Mouse (Mus musculus): ENCODE measurements around the gene Cyb561. TPM values are rescaled to one million over a fixed set of nuclear protein-coding genes. Genes with fewer than 3 reads are reported as not detected.

The Cyb561 gene
- polyA plus RNA-seq, 1 experiment, result 2.7 TPM

DNA sequence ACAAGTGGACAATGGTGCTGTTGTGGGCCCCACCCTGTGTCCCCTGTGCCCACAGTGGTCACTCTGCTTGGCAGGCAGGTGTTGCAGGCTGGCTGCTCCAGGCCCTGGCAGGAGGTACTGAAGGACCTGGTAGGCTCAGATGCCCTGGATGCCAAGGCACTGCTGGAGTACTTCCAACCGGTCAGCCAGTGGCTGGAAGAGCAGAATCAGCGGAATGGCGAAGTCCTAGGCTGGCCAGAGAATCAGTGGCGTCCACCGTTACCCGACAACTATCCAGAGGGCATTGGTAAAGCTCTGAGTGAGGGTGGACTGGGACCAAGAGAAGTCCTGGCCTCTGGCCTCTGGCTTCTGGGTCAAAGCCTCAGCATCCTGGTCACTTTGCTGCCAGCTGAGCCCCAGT lies 21.5 kb upstream of the Cyb561 start:
- Histone ChIP-seq H3K79me3 (ENCODE audit: low read depth) (no peaks in the 10 kb centered on the region), H3K79me2 (ENCODE audit: control insufficient read depth, insufficient read depth) (no peaks in the 10 kb centered on the region), H3ac (ENCODE audit: control insufficient read depth, insufficient read length, low read depth) (no peak overlapping the region), H3K27me3 (ENCODE audit: control insufficient read depth, insufficient read depth, insufficient read length) (peaks cover 17% of the 10 kb centered on the region), H3K4me3 (ENCODE audit: insufficient read depth, poor library complexity, severe bottlenecking) (no peak overlapping the region), H3K36me3 (ENCODE audit: control insufficient read depth, insufficient read depth) (no peaks in the 10 kb centered on the region)
- TF ChIP-seq MYOG (IDR thresholded peaks at IDR 0.05; ENCODE audit: control insufficient read depth, extremely low read depth, insufficient read length), result no peak
- no peak for TF ChIP-seq USF1 (IDR thresholded peaks at IDR 0.05; ENCODE audit: low read depth)
- TF ChIP-seq CTCF (IDR thresholded peaks at IDR 0.05; ENCODE audit: control insufficient read depth, insufficient read depth, insufficient read length), result no peak
- no peak for TF ChIP-seq MYOD1 (IDR thresholded peaks at IDR 0.05; ENCODE audit: control insufficient read depth, insufficient read length, low read depth)
- no peak for TF ChIP-seq MAX (IDR thresholded peaks at IDR 0.05)
- no peak for TF ChIP-seq CEBPB (IDR thresholded peaks at IDR 0.05; ENCODE audit: low read depth)
- TF ChIP-seq FOSL1 (IDR thresholded peaks at IDR 0.05; ENCODE audit: insufficient read depth, low read length, poor library complexity, severe bottlenecking), result no peak

DNA sequence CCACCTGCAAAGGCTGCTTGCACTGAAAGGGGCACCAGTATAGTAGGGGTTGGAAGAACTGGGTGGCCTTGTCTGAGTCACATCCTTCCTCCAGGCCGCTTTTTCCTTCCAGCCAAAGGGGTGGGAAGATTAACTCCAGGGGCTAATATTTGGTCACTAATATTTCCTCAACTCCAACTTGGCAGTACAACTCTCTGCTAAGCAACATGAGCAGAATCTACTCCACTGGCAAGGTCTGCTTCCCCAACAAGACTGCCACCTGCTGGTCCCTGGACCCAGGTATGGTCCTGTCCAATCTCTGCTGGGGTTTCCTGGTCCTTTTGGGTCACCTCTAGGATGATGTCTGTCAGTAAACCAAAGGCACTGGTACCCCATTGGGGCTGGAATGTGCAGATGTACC lies 16.4 kb upstream of the Cyb561 start:
- Histone ChIP-seq H3K79me2 (ENCODE audit: control insufficient read depth, insufficient read depth) (no peaks in the 10 kb centered on the region), H3K27me3 (ENCODE audit: control insufficient read depth, insufficient read depth, insufficient read length) (peaks cover 23% of the 10 kb centered on the region), H3K36me3 (ENCODE audit: control insufficient read depth, insufficient read depth) (no peaks in the 10 kb centered on the region), H3K4me3 (ENCODE audit: insufficient read depth, poor library complexity, severe bottlenecking) (no peak overlapping the region), H3K79me3 (ENCODE audit: low read depth) (no peaks in the 10 kb centered on the region), H3ac (ENCODE audit: control insufficient read depth, insufficient read length, low read depth) (no peak overlapping the region)
- TF ChIP-seq MYOD1 (IDR thresholded peaks at IDR 0.05; ENCODE audit: control insufficient read depth, insufficient read length, low read depth) (no peak), MAX (IDR thresholded peaks at IDR 0.05) (no peak)

DNA sequence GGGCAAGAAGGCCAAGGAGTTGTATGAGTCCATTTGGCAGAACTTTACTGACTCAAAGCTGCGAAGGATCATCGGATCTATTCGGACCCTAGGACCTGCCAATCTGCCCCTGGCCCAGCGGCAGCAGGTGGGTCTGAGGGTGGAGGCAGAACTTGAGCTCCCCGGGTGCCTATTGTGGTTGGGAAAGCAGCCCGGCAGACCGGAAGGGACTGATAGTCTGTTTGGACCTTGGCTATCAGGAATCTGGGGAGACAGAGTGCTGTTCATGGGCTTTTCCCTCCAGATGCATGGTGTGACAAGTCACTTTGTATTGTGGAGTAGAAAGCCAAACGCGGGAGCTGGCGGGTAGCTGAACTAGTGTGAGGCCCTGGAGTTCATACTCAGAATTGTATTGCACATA lies 15.8 kb upstream of the Cyb561 start:
- H3K27me3 ChIP-seq (ENCODE audit: control insufficient read depth, insufficient read depth, insufficient read length), result peaks cover 23% of the 10 kb centered on the region

DNA sequence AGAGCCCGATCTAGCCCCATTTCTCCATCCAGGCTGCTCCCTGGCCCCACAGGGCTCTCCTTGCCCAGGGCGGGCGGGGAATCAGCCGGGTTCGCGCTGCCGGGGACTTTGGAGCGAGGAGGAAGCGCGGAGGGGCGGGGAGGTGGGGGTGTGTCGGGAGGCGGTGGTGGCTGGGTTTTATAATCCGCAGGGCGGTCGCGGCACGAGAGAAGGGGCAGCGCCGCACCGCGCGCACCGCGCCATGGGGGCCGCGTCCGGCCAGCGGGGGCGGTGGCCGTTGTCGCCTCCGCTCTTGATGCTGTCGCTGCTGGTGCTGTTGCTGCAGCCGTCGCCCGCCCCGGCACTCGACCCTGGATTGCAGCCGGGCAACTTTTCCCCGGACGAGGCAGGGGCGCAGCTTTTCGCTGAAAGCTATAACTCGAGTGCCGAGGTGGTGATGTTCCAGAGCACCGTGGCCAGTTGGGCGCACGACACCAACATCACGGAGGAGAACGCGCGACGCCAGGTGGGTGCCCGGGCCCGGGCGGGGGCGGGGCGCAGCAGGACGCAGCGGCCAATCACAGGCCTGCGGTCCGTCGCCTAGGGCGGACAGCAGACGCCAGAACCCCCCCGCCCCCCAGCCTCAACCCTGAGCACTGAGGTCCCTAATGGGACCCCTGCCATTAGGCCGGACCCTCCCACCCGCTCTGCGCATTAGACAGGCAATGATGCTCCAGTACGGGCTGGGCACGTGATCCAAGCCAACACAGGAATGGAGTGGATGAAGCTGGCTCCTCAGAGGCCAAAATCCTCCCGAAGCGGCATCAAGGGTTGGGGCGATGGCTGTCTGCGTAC lies 14.8 kb upstream of the Cyb561 start, which contains the start of gene Ace:
Gene Ace, plus strand, starts transcription at position 205 of the 834 bp plus-strand sequence.
- Histone ChIP-seq H3K79me2 (ENCODE audit: control insufficient read depth, insufficient read depth) (no peaks in the 10 kb centered on the region), H3ac (ENCODE audit: control insufficient read depth, insufficient read length, low read depth) (peak within 1 kb of the TSS; percentile 67), H3K36me3 (ENCODE audit: control insufficient read depth, insufficient read depth) (no peaks in the 10 kb centered on the region), H3K79me3 (ENCODE audit: low read depth) (no peaks in the 10 kb centered on the region), H3K27me3 (ENCODE audit: control insufficient read depth, insufficient read depth, insufficient read length) (peaks cover 23% of the 10 kb centered on the region), H3K4me3 (ENCODE audit: insufficient read depth, poor library complexity, severe bottlenecking) (peak within 1 kb of the TSS; percentile 21)
- peak; percentile 69 for TF ChIP-seq USF1 (IDR thresholded peaks at IDR 0.05; ENCODE audit: low read depth)
- no peak for TF ChIP-seq CTCF (IDR thresholded peaks at IDR 0.05; ENCODE audit: control insufficient read depth, insufficient read depth, insufficient read length)

More for the DNA sequence above, 15.8 kb upstream of the Cyb561 start:
- Histone ChIP-seq H3K79me3 (ENCODE audit: low read depth) (no peaks in the 10 kb centered on the region), H3K36me3 (ENCODE audit: control insufficient read depth, insufficient read depth) (no peaks in the 10 kb centered on the region), H3ac (ENCODE audit: control insufficient read depth, insufficient read length, low read depth) (no peak overlapping the region), H3K4me3 (ENCODE audit: insufficient read depth, poor library complexity, severe bottlenecking) (no peak overlapping the region), H3K79me2 (ENCODE audit: control insufficient read depth, insufficient read depth) (no peaks in the 10 kb centered on the region)
- TF ChIP-seq MYOG (IDR thresholded peaks at IDR 0.05; ENCODE audit: control insufficient read depth, extremely low read depth, insufficient read length) (no peak), USF1 (IDR thresholded peaks at IDR 0.05; ENCODE audit: low read depth) (no peak), MYOD1 (IDR thresholded peaks at IDR 0.05; ENCODE audit: control insufficient read depth, insufficient read length, low read depth) (no peak), CEBPB (IDR thresholded peaks at IDR 0.05; ENCODE audit: low read depth) (no peak), MAX (IDR thresholded peaks at IDR 0.05) (no peak), FOSL1 (IDR thresholded peaks at IDR 0.05; ENCODE audit: insufficient read depth, low read length, poor library complexity, severe bottlenecking) (no peak), CTCF (IDR thresholded peaks at IDR 0.05; ENCODE audit: control insufficient read depth, insufficient read depth, insufficient read length) (no peak)

DNA sequence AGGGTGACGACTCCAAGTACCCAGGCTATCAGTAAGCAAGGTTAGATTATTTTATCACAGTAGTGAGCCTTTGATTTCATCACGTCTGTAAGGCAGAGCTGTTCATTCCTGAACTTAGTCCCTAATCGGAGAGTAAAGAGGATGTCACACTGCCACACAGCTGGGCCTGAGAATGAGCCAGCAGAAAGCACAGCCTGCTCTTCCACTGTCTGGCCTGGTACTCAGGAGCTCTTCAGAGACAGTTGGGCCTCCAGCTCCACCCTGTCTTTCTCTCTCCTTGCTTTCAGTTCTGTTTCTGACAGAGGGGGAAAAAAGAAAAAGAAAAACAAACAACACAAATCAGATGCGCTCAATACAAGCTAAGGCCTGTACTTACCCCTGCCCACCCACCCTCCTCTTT lies 13.2 kb upstream of the Cyb561 start:
- no peak overlapping the region for H3ac ChIP-seq (ENCODE audit: control insufficient read depth, insufficient read length, low read depth)
- no peak overlapping the region for H3K4me3 ChIP-seq (ENCODE audit: insufficient read depth, poor library complexity, severe bottlenecking)
- H3K79me3 ChIP-seq (ENCODE audit: low read depth), result no peaks in the 10 kb centered on the region
- no peaks in the 10 kb centered on the region for H3K36me3 ChIP-seq (ENCODE audit: control insufficient read depth, insufficient read depth)
- no peaks in the 10 kb centered on the region for H3K79me2 ChIP-seq (ENCODE audit: control insufficient read depth, insufficient read depth)
- TF ChIP-seq CEBPB (IDR thresholded peaks at IDR 0.05; ENCODE audit: low read depth) (no peak), MYOD1 (IDR thresholded peaks at IDR 0.05; ENCODE audit: control insufficient read depth, insufficient read length, low read depth) (no peak), FOSL1 (IDR thresholded peaks at IDR 0.05; ENCODE audit: insufficient read depth, low read length, poor library complexity, severe bottlenecking) (no peak), MYOG (IDR thresholded peaks at IDR 0.05; ENCODE audit: control insufficient read depth, extremely low read depth, insufficient read length) (no peak), USF1 (IDR thresholded peaks at IDR 0.05; ENCODE audit: low read depth) (no peak), MAX (IDR thresholded peaks at IDR 0.05) (no peak), CTCF (IDR thresholded peaks at IDR 0.05; ENCODE audit: control insufficient read depth, insufficient read depth, insufficient read length) (no peak)
- H3K27me3 ChIP-seq (ENCODE audit: control insufficient read depth, insufficient read depth, insufficient read length), result peaks cover 13% of the 10 kb centered on the region

DNA sequence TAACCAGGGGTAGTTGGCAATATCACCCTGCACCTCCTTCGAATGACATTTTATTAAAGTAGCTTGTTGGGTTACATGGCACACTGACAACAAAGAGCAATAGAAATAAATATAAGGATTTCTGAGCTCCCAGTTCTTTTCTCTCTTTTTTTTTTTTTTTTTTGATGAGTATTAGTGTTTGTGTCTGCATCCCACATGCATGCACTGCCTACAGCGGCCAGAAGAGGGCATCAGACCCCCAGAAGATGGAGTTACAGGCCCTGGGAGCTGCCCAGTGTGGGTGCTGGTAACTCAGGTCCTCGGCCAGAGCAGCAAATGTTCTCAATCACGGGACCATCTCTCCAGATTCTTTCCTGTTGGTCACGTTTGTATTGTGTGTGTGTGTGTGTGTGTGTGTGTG lies 11.6 kb upstream of the Cyb561 start:
- Histone ChIP-seq H3K4me3 (ENCODE audit: insufficient read depth, poor library complexity, severe bottlenecking) (no peak overlapping the region), H3K36me3 (ENCODE audit: control insufficient read depth, insufficient read depth) (no peaks in the 10 kb centered on the region), H3K79me2 (ENCODE audit: control insufficient read depth, insufficient read depth) (no peaks in the 10 kb centered on the region), H3ac (ENCODE audit: control insufficient read depth, insufficient read length, low read depth) (no peak overlapping the region), H3K27me3 (ENCODE audit: control insufficient read depth, insufficient read depth, insufficient read length) (peaks cover 9% of the 10 kb centered on the region), H3K79me3 (ENCODE audit: low read depth) (no peaks in the 10 kb centered on the region)
- no peak for TF ChIP-seq MAX (IDR thresholded peaks at IDR 0.05)
- no peak for TF ChIP-seq MYOD1 (IDR thresholded peaks at IDR 0.05; ENCODE audit: control insufficient read depth, insufficient read length, low read depth)
